Mouse (Mus musculus): ENCODE data around the gene Lrrc75b. TPM values are rescaled to one million over a fixed set of nuclear protein-coding genes. Genes with fewer than 3 reads are reported as not detected.

Lrrc75b gene
- polyA plus RNA-seq, 1 experiment from 2014 or later = 6.6 TPM

GRCm38 (mm10) chr10:75565436-75565835, 5.3 kb upstream of the Lrrc75b start:
- Histone ChIP-seq H3K36me3 (no peaks in the 10 kb centered on the region), H3K4me1 (replicated peaks) (peaks cover 21% of the 10 kb centered on the region), H3K27me3 (ENCODE audit: insufficient read depth, poor library complexity, severe bottlenecking) (peaks cover 54% of the 10 kb centered on the region), H3K9me3 (no peaks in the 10 kb centered on the region), H3K27ac (no peak overlapping the region), H3K4me3 (no peak overlapping the region)
- WGBS = 73% methylated on average over 6 of the region's 6 CpGs
- DNase-seq (ENCODE audit: low spot score) = no peak

- whole genome bisulfite sequencing = 84% methylated on average over 12 of the region's 12 CpGs
Observed at GRCm38 (mm10) chr10:75564687-75565265, 4.6 kb upstream of the Lrrc75b start.

GRCm38 (mm10) chr10:75562596-75562995, 2.5 kb upstream of the Lrrc75b start:
- Histone ChIP-seq H3K36me3 (no peaks in the 10 kb centered on the region), H3K4me1 (replicated peaks) (peaks cover 41% of the 10 kb centered on the region), H3K27ac (no peak overlapping the region), H3K9me3 (no peaks in the 10 kb centered on the region), H3K4me3 (no peak overlapping the region), H3K27me3 (ENCODE audit: insufficient read depth, poor library complexity, severe bottlenecking) (peaks cover 60% of the 10 kb centered on the region)
- WGBS = 87% methylated on average over 8 of the region's 8 CpGs
- DNase-seq (ENCODE audit: low spot score) = no peak

More at GRCm38 (mm10) chr10:75564687-75565265, 4.6 kb upstream of the Lrrc75b start:
- Histone ChIP-seq H3K9me3 (no peaks in the 10 kb centered on the region), H3K36me3 (no peaks in the 10 kb centered on the region), H3K27me3 (ENCODE audit: insufficient read depth, poor library complexity, severe bottlenecking) (peaks cover 56% of the 10 kb centered on the region), H3K27ac (no peak overlapping the region), H3K4me1 (replicated peaks) (peaks cover 27% of the 10 kb centered on the region), H3K4me3 (no peak overlapping the region)
- no peak for DNase-seq (ENCODE audit: low spot score)

- no peak for DNase-seq (ENCODE audit: low spot score)
- whole genome bisulfite sequencing = 49% methylated on average over 10 of the region's 10 CpGs
- H3K9me3 ChIP-seq = no peaks in the 10 kb centered on the region
- H3K36me3 ChIP-seq = no peaks in the 10 kb centered on the region
- H3K27ac ChIP-seq = peak within 1 kb of the TSS; percentile 88; the same call in 1 of the 2 replicates
- H3K4me1 ChIP-seq (replicated peaks) = peaks cover 51% of the 10 kb centered on the region
- peaks cover 68% of the 10 kb centered on the region for H3K27me3 ChIP-seq (ENCODE audit: insufficient read depth, poor library complexity, severe bottlenecking)
- peak within 1 kb of the TSS; percentile 72 for H3K4me3 ChIP-seq
Observed at GRCm38 (mm10) chr10:75561071-75561654, 1.0 kb upstream of the Lrrc75b start, which contains the start of gene Ggt1. TSS of gene Ggt1 (plus strand) at chr10:75561604.

GRCm38 (mm10) chr10:75560549-75560899, 394 bp upstream of the Lrrc75b start:
- Histone ChIP-seq H3K4me3 (peak overlapping the region; percentile 72), H3K9me3 (no peaks in the 10 kb centered on the region), H3K36me3 (no peaks in the 10 kb centered on the region), H3K27me3 (ENCODE audit: insufficient read depth, poor library complexity, severe bottlenecking) (peaks cover 68% of the 10 kb centered on the region), H3K4me1 (replicated peaks) (peaks cover 51% of the 10 kb centered on the region), H3K27ac (peak overlapping the region; percentile 88)
- WGBS = 13% methylated on average over 6 of the region's 6 CpGs
- peak; percentile 46 for DNase-seq (ENCODE audit: low spot score)

GRCm38 (mm10) chr10:75559041-75559675, 972 bp downstream of the Lrrc75b start:
- H3K4me3 ChIP-seq = peak overlapping the region; percentile 72
- no peaks in the 10 kb centered on the region for H3K9me3 ChIP-seq
- DNase-seq (ENCODE audit: low spot score) = no peak
- 3% methylated on average over 14 of the region's 14 CpGs for WGBS
- H3K27ac ChIP-seq = peak overlapping the region; percentile 88
- H3K27me3 ChIP-seq (ENCODE audit: insufficient read depth, poor library complexity, severe bottlenecking) = peaks cover 68% of the 10 kb centered on the region
- H3K4me1 ChIP-seq (replicated peaks) = peaks cover 51% of the 10 kb centered on the region
- H3K36me3 ChIP-seq = no peaks in the 10 kb centered on the region

GRCm38 (mm10) chr10:75558515-75558914, 1.6 kb downstream of the Lrrc75b start:
- Histone ChIP-seq H3K27ac (0 out of 2 replicates have a peak overlapping the region, but pooled peaks have one; percentile 41), H3K27me3 (ENCODE audit: insufficient read depth, poor library complexity, severe bottlenecking) (peaks cover 67% of the 10 kb centered on the region), H3K4me1 (replicated peaks) (peaks cover 51% of the 10 kb centered on the region), H3K9me3 (no peaks in the 10 kb centered on the region), H3K4me3 (peak overlapping the region; percentile 72; the same call in 1 of the 2 replicates), H3K36me3 (0 out of 2 replicates have a peak, but pooled peaks cover 6% of the 10 kb centered on the region)
- 23% methylated on average over 3 of the region's 3 CpGs for WGBS
- no peak for DNase-seq (ENCODE audit: low spot score)

GRCm38 (mm10) chr10:75556026-75556425, 4.1 kb downstream of the Lrrc75b start:
- 41% methylated on average over 9 of the region's 9 CpGs for WGBS
- Histone ChIP-seq H3K4me3 (no peak overlapping the region), H3K27ac (peak overlapping the region; percentile 59; the same call in 1 of the 2 replicates), H3K36me3 (0 out of 2 replicates have a peak, but pooled peaks cover 7% of the 10 kb centered on the region), H3K27me3 (ENCODE audit: insufficient read depth, poor library complexity, severe bottlenecking) (peaks cover 42% of the 10 kb centered on the region), H3K4me1 (replicated peaks) (peaks cover 62% of the 10 kb centered on the region), H3K9me3 (no peaks in the 10 kb centered on the region)
- no peak for DNase-seq (ENCODE audit: low spot score)

GRCm38 (mm10) chr10:75555557-75555956, 4.6 kb downstream of the Lrrc75b start:
- Histone ChIP-seq H3K9me3 (no peaks in the 10 kb centered on the region), H3K27ac (peak overlapping the region; percentile 59; the same call in 1 of the 2 replicates), H3K4me1 (replicated peaks) (peaks cover 57% of the 10 kb centered on the region), H3K27me3 (ENCODE audit: insufficient read depth, poor library complexity, severe bottlenecking) (peaks cover 38% of the 10 kb centered on the region), H3K4me3 (no peak overlapping the region), H3K36me3 (0 out of 2 replicates have a peak, but pooled peaks cover 7% of the 10 kb centered on the region)
- no peak for DNase-seq (ENCODE audit: low spot score)
- 72% methylated on average over 6 of the region's 6 CpGs for WGBS

- 90% methylated on average over 8 of the region's 8 CpGs for WGBS
- H3K4me3 ChIP-seq = no peak overlapping the region
- peaks cover 23% of the 10 kb centered on the region for H3K27me3 ChIP-seq (ENCODE audit: insufficient read depth, poor library complexity, severe bottlenecking)
- H3K27ac ChIP-seq = no peak overlapping the region
- H3K9me3 ChIP-seq = no peaks in the 10 kb centered on the region
- DNase-seq (ENCODE audit: low spot score) = no peak
- H3K36me3 ChIP-seq = 0 out of 2 replicates have a peak, but pooled peaks cover 7% of the 10 kb centered on the region
- peaks cover 43% of the 10 kb centered on the region for H3K4me1 ChIP-seq (replicated peaks)
Observed at GRCm38 (mm10) chr10:75554090-75554489, 6.0 kb downstream of the Lrrc75b start.

GRCm38 (mm10) chr10:75552701-75553450, 7.3 kb downstream of the Lrrc75b start:
- Histone ChIP-seq H3K4me1 (replicated peaks) (peaks cover 32% of the 10 kb centered on the region), H3K9me3 (no peaks in the 10 kb centered on the region), H3K36me3 (0 out of 2 replicates have a peak, but pooled peaks cover 7% of the 10 kb centered on the region), H3K27me3 (ENCODE audit: insufficient read depth, poor library complexity, severe bottlenecking) (peaks cover 11% of the 10 kb centered on the region; the same call in 1 of the 2 replicates), H3K27ac (no peak overlapping the region), H3K4me3 (no peak overlapping the region)
- 70% methylated on average over 13 of the region's 13 CpGs for WGBS
- no peak for DNase-seq (ENCODE audit: low spot score)

- 0 out of 2 replicates have a peak, but pooled peaks cover 7% of the 10 kb centered on the region for H3K36me3 ChIP-seq
- H3K9me3 ChIP-seq = no peaks in the 10 kb centered on the region
- no peak for DNase-seq (ENCODE audit: low spot score)
- peaks cover 3% of the 10 kb centered on the region; the same call in 1 of the 2 replicates for H3K27me3 ChIP-seq (ENCODE audit: insufficient read depth, poor library complexity, severe bottlenecking)
- H3K4me1 ChIP-seq (replicated peaks) = peaks cover 25% of the 10 kb centered on the region
- WGBS = 92% methylated on average over 2 of the region's 2 CpGs
- H3K4me3 ChIP-seq = no peak overlapping the region
- H3K27ac ChIP-seq = no peak overlapping the region
Observed at GRCm38 (mm10) chr10:75552106-75552505, 8.0 kb downstream of the Lrrc75b start.
